In genomic region chr10:80792175-80793032, GRCm38 (mm10) we compare ENCODE assay signal across 8 mouse cellular contexts. TPM values are rescaled to one million over a fixed set of nuclear protein-coding genes. Genes with fewer than 3 reads are reported as not detected.
DNase-seq lines count a peak whose midpoint lies in the region; ATAC-seq lines count a peak whose summit lies in the region.
"Had no signal": no experiment of that assay in that cellular context is flagged by ENCODE, and none has a peak within 500 bp of the region (broad histone marks: within the 10 kb centered on the region; RNA-seq: fewer than 3 reads in every experiment).

No protein-coding gene starts in this region.

- H3K27ac ChIP-seq in kidney, embryonic 15.5 days = peak overlapping the region; percentile 19; the same call in 1 of the 2 replicates
- H3K27ac ChIP-seq in kidney, embryonic 14.5 days (ENCODE audit: low read depth, low read length) = no peak overlapping the region
- H3K27ac ChIP-seq: liver, embryonic 13.5 days had no signal

- no peaks in the 10 kb centered on the region for H3K9me3 ChIP-seq in kidney, embryonic 15.5 days (replicated peaks)
- no peaks in the 10 kb centered on the region for H3K9me3 ChIP-seq in kidney, embryonic 14.5 days (ENCODE audit: control insufficient read depth, low read length)
- H3K9me3 ChIP-seq: liver, embryonic 13.5 days had no signal

- no peaks in the 10 kb centered on the region for H3K27me3 ChIP-seq in kidney, embryonic 15.5 days
- no peaks in the 10 kb centered on the region for H3K27me3 ChIP-seq in kidney, embryonic 14.5 days (ENCODE audit: control insufficient read depth, insufficient read depth, low read length)
- H3K27me3 ChIP-seq: liver, embryonic 13.5 days had no signal

- no peak overlapping the region for H3K9ac ChIP-seq in kidney, embryonic 15.5 days
- no peak overlapping the region for H3K9ac ChIP-seq in kidney, embryonic 14.5 days (ENCODE audit: low read depth, low read length)
- H3K9ac ChIP-seq: liver, embryonic 13.5 days had no signal

- H3K36me3 ChIP-seq in kidney, embryonic 15.5 days = peaks cover 94% of the 10 kb centered on the region
- peaks cover 90% of the 10 kb centered on the region for H3K36me3 ChIP-seq in kidney, embryonic 14.5 days (ENCODE audit: control insufficient read depth, insufficient read depth, low read length)

- peak; percentile 44 for DNase-seq in ZHBTc4 (ENCODE audit: low read depth, low spot score)
- no peak for DNase-seq in urinary bladder, adult 18-20 months (ENCODE audit: low spot score in 2 of 2)
- DNase-seq in kidney, adult 18-20 months = no peak
- DNase-seq: liver, embryonic 13.5 days had no signal

- peaks cover 29% of the 10 kb centered on the region for H3K4me1 ChIP-seq in kidney, embryonic 15.5 days
- peaks cover 5% of the 10 kb centered on the region; the same call in 1 of the 2 replicates for H3K4me1 ChIP-seq in kidney, embryonic 14.5 days (ENCODE audit: control insufficient read depth, insufficient read depth, low read length)

- 0 out of 2 replicates have a peak, but pooled peaks have one; percentile 13 for ATAC-seq in kidney, embryonic 15.5 days (replicated peaks; ENCODE audit: low FRiP score)
- no peak for ATAC-seq in kidney, embryonic 14.5 days (ENCODE audit: low FRiP score, low TSS enrichment)
- peak; percentile 38 for ATAC-seq in CD4-positive, CD25-positive, alpha-beta regulatory T cell, adult 4 months
- peak; percentile 54 for ATAC-seq in granulocyte monocyte progenitor cell, adult 5-6 weeks (replicated peaks; ENCODE audit: poor library complexity, severe bottlenecking)

- WGBS in kidney, embryonic 15.5 days = 55% methylated on average over 41 of the region's 41 CpGs
- WGBS in kidney, embryonic 14.5 days = 68% methylated on average over 41 of the region's 41 CpGs

- H3K4me3 ChIP-seq in kidney, embryonic 15.5 days (replicated peaks) = no peak overlapping the region
- H3K4me3 ChIP-seq in kidney, embryonic 14.5 days (ENCODE audit: low read length) = no peak overlapping the region
- H3K4me3 ChIP-seq: liver, embryonic 13.5 days had no signal

- H3K4me2 ChIP-seq in kidney, embryonic 15.5 days = 0 out of 2 replicates have a peak overlapping the region, but pooled peaks have one; percentile 4
- H3K4me2 ChIP-seq in kidney, embryonic 14.5 days (replicated peaks; ENCODE audit: low read depth, low read length) = no peak overlapping the region
- H3K4me2 ChIP-seq: liver, embryonic 13.5 days had no signal

RNA-seq across cellular contexts. Expression of gene Sf3a2, which starts 5.6 kb away (rescaled TPM):
- 78.2 and 92.6 TPM in 2 replicates for polyA plus RNA-seq in kidney, embryonic 15.5 days (2015; fragmentation: Nextera tagmentation; extraction: Ambion mirVana)
- 101 and 102 TPM in 2 replicates for polyA plus RNA-seq in kidney, embryonic 14.5 days (2014; fragmentation: Nextera tagmentation; extraction: Ambion mirVana)
- 10 to 100 TPM; 12.3 to 13.2 TPM for polyA plus RNA-seq in CD4-positive, CD25-positive, alpha-beta regulatory T cell, adult 4 months (2017; shearing (Covaris generic))
- 88.0 and 106 TPM in 2 replicates for total RNA-seq in granulocyte monocyte progenitor cell, adult 5-6 weeks (2014; fragmentation: Nextera tagmentation)
- 13.8 and 18.3 TPM in 2 replicates for total RNA-seq in granulocyte monocyte progenitor cell, adult 5-6 weeks (2017)

RNA-seq across cellular contexts. Expression of gene Plekhj1, which starts 6.0 kb away (rescaled TPM):
- 126 and 130 TPM in 2 replicates for polyA plus RNA-seq in kidney, embryonic 15.5 days (2015; fragmentation: Nextera tagmentation; extraction: Ambion mirVana)
- polyA plus RNA-seq in kidney, embryonic 14.5 days (2014; fragmentation: Nextera tagmentation; extraction: Ambion mirVana) = 121 and 126 TPM in 2 replicates
- 100 to 1,000 TPM; 106 to 120 TPM for polyA plus RNA-seq in CD4-positive, CD25-positive, alpha-beta regulatory T cell, adult 4 months (2017; shearing (Covaris generic))
- total RNA-seq in granulocyte monocyte progenitor cell, adult 5-6 weeks (2014; fragmentation: Nextera tagmentation) = 99.1 and 108 TPM in 2 replicates
- total RNA-seq in granulocyte monocyte progenitor cell, adult 5-6 weeks (2017) = 33.0 and 33.7 TPM in 2 replicates

RNA-seq across cellular contexts. Expression of gene Amh, which starts 12.6 kb away (rescaled TPM):
- 0.09 TPM in 1 of 2 replicates, not detected in the other for polyA plus RNA-seq in kidney, embryonic 15.5 days (2015; fragmentation: Nextera tagmentation; extraction: Ambion mirVana)
- polyA plus RNA-seq in kidney, embryonic 14.5 days (2014; fragmentation: Nextera tagmentation; extraction: Ambion mirVana) = not detected in 2 replicates
- polyA plus RNA-seq in CD4-positive, CD25-positive, alpha-beta regulatory T cell, adult 4 months (2017; shearing (Covaris generic)) = not detected
- not detected in 2 replicates for total RNA-seq in granulocyte monocyte progenitor cell, adult 5-6 weeks (2014; fragmentation: Nextera tagmentation)
- total RNA-seq in granulocyte monocyte progenitor cell, adult 5-6 weeks (2017) = 0.15 TPM in 1 of 2 replicates, not detected in the other
- polyA plus RNA-seq: liver, embryonic 13.5 days had no signal

RNA-seq across cellular contexts. Expression of gene Jsrp1, which starts 20.9 kb away (rescaled TPM):
- 5.6 and 5.7 TPM in 2 replicates for polyA plus RNA-seq in kidney, embryonic 15.5 days (2015; fragmentation: Nextera tagmentation; extraction: Ambion mirVana)
- polyA plus RNA-seq in kidney, embryonic 14.5 days (2014; fragmentation: Nextera tagmentation; extraction: Ambion mirVana) = 4.4 and 5.2 TPM in 2 replicates
- polyA plus RNA-seq in CD4-positive, CD25-positive, alpha-beta regulatory T cell, adult 4 months (2017; shearing (Covaris generic)) = not detected
- not detected in 2 replicates for total RNA-seq in granulocyte monocyte progenitor cell, adult 5-6 weeks (2014; fragmentation: Nextera tagmentation)
- total RNA-seq in granulocyte monocyte progenitor cell, adult 5-6 weeks (2017) = not detected in 2 replicates

RNA-seq across cellular contexts. Expression of gene Oaz1, which starts 34.1 kb away (rescaled TPM):
- polyA plus RNA-seq in kidney, embryonic 15.5 days (2015; fragmentation: Nextera tagmentation; extraction: Ambion mirVana) = 1,583 and 1,739 TPM in 2 replicates
- polyA plus RNA-seq in kidney, embryonic 14.5 days (2014; fragmentation: Nextera tagmentation; extraction: Ambion mirVana) = 1,867 and 1,944 TPM in 2 replicates
- polyA plus RNA-seq in CD4-positive, CD25-positive, alpha-beta regulatory T cell, adult 4 months (2017; shearing (Covaris generic)) = 1,000 to 10,000 TPM; 1,727 to 2,219 TPM
- 1,332 and 1,363 TPM in 2 replicates for total RNA-seq in granulocyte monocyte progenitor cell, adult 5-6 weeks (2014; fragmentation: Nextera tagmentation)
- total RNA-seq in granulocyte monocyte progenitor cell, adult 5-6 weeks (2017) = 324 and 374 TPM in 2 replicates
